Mouse (Mus musculus) kidney, postnatal 14 days (tissue): ENCODE results near the gene Mmp17.
"Not testable (repeated sequence)": the region's sequence is repeated elsewhere in the genome, so short reads cannot be mapped to it uniquely, and the experiment has no call there.

ENCODE experiments used
- DNase-seq: peaks from one replicate; pipeline ENCODE4 v3.0.0; 2022; ENCODE audit warnings: mixed read lengths

The Mmp17 gene

DNA sequence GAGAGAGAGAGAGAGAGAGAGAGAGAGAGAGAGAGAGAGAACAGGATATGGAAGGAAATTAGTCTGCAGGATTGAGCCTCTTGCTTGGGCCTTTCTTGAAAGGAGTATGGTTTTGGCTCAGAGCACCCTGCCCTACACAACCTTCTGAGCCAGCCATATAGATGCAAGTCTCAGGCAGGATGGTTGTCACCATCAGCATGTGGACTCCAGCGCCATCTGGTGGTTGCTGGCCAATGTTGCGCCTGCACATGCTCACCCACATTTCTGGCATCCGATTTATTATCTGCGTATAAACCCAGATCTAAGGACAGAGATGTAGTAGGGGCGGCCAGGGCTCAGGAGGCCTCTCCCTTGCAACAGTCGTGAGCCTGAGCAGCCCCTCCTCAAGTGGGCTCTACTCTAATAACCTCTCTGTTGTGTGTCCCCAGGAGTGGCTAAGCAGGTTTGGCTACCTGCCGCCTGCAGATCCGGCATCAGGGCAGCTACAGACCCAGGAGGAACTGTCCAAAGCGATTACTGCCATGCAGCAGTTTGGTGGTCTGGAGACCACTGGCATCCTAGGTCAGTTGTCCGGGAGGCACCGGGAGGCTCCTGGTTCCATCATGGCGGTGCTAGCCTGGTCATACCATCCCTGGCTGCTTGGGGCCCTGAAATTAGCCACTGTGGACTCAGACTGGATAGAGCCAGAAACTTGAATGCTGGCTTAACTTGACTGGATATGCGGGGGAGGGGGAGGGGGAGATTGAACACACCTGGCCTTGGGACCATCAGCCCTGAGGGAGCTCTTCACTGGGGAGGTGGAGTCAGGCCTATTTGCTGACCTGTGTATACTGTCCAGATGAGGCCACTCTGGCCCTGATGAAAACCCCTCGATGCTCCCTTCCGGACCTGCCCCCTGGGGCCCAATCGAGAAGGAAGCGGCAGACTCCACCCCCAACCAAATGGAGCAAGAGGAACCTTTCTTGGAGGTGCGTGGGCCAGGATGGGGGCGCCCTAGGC, 10.4 kb downstream of the Mmp17 start:
- DNase-seq, result peak; percentile 82

DNA sequence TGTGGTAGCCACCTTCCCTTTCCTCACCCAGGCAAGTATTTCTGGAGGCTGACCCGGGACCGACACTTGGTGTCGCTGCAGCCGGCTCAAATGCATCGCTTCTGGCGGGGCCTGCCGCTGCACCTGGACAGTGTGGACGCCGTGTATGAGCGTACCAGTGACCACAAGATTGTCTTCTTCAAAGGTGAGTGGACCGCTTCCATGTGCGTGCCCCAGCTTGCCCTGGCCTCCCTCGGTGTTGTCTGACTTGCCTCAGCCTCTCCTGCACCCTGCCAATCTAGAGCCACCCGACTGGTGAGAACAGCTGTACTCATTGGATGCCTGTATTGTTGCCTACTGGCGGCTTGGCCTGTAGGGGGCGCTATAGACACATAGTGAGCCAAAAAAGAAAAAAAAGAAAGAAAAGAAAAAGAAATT, 18.1 kb downstream of the Mmp17 start:
- DNase-seq, result peak; percentile 20

DNA sequence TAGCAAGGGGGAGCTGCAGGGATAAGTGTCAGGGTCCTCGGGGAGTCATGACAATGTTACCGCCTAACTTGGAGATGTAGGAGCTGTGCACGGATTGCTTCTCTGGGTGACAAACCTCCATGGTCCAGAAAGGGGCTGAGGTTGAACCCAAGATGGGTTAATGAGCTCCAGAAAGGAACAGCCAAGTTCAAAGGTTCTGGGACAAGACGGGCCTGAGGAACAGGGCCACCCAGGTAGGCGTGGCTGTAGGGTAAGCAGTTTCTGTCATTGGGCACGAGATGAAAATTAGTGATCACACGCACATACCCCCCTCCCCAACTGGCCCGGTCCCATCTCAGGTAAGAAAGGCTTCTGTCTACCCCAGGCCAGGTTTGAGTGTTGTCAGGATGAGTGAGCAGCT, 23.5 kb downstream of the Mmp17 start:
- no peak for DNase-seq

DNA sequence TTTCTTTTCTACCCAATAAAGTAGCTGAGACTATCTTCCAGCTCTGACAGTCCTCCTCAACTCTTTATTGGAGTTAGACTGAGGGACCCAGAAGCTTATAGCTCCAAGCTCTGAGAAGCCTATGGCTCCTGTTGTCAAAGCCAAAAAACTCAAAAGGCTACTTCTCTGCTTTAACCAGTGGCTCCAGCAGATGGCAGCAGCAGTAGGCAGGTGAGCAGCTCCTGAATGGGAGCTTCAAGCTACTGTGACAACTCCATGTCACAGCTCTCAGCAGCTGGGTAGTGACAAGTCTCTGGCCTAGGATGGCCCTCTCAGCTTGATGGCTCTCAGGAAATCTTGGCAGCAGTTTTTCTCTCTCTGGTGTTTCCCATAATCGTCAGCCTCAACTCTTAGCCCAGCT, 27.1 kb downstream of the Mmp17 start:
- peak; percentile 82 for DNase-seq

DNA sequence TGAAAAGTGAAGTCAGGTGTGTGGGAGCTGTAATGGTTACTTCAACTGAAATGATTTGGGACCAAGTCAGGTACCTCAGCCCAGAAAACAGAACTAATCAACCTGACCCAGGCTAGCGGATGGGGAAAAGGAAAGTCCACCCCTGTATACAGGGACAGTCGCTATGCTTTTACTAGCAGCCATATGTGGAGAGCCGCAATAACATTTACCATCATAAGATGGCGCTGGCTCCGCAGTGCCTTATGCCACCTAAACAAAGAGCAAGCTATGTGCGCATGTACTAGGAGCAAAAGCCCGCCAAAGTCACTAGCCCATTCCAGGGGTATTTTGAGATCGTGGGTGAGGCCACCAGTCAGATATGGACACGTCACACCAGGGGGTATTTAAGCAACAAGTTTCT, 36.6 kb downstream of the Mmp17 start:
- DNase-seq, result not testable (repeated sequence)

DNA sequence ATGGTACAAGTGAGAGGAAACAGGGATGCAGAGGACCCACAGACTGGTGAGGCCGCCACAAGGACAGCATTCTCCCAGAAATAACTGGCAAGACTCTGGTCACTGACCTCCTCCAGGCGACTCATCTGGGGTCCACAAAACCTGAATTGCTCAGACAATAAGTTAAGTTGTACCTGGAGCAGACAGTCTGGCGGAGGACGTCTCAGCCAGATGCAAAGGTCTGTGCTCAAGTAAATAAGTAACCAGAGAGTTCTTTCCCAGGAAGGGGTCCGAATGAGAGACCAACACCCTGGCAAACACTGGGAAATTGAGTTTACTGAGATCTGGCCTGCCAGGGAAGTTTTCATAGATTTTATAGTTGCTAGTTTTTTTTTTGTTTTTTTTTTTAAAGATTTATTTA, 37.4 kb downstream of the Mmp17 start:
- DNase-seq, result peak; percentile 26

DNA sequence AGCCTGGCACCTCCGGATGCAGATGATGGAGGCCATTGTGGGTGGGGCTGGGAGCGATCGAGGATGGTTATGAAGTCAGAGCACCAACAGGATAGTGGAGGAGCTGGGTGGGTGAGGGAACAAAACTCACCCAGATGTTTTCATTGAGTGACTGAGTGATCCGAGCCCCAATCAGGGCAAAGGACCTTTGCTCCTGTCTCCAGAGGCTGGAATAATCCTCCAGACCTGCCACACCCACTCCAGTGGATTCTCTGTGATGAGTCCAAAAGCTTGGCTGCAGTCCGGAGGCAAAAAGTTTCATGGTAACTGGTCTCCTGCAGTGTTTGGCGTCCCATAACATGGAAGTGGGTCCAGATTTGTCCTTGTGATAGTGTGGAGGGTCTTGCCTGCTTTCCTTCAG, 42.1 kb downstream of the Mmp17 start:
- no peak for DNase-seq

DNA sequence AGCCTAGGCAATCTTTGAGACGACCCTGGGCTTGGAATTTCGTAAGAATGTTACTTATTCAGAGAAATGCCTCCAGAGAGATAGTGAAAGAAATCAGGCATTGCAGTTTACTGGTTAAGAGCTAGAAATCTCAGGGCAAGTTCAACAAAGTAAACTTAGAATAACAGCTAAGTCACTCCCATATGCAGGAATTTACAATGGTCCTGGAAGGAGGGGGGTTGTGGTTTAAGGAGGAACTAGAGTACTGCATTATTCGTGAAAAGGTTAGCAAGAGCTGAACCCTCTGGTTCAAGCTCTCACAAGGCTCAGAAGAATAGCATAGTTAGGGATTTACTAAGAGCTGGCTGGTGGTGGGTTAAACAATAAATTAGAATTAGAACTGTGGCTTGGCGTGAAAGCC, 42.6 kb downstream of the Mmp17 start:
- not testable (repeated sequence) for DNase-seq

DNA sequence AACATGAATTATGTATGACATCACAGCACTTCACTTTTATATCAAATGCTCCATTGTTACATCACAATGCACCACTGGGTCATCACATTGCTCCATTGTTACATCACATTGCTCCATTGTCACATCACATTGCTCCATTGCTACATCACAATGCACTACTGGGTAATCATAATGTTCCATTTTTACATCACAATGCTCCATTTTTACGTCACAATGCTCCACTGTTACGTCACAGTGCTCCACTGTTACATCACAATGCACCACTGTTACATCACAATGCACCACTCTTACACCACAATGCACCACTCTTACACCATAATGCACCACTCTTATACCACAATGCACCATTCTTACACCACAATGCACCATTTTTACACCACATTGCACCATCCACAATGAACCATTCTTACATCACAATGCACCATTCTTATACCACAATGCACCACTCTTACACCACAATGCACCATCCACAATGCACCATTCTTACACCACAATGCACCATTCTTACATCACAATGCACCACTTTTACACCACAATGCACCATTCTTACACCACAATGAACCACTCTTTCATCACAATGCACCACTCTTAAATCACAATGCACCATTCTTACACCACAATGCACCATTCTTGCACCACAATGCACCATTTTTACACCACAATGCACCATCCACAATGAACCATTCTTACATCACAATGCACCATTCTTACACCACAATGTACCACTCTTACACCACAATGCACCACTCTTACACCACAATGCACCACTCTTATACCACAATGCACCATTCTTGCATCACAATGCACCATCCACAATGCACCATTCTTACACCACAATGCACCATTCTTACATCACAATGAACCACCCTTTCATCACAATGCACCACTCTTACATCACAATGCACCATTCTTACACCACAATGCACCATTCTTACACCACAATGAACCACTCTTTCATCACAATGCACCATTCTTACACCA, 48.6 kb downstream of the Mmp17 start:
- not testable (repeated sequence) for DNase-seq

DNA sequence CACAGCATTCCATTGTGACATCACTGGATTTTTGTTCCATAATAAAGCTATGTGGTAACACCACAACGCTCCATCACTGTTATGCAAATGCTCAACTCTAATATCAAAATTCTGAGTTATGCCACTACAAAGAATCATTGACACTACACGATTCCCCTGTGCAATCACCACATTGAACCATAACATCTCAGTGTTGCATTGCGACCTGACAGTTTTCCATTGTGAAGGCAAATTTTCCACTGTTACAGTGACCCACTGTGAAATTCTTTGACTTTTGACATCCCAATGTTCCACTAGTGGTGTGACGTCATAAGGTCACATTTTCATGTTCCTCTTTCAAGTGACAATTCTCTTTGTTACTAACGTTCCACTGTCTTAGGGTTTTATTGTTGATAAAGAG, 66.9 kb downstream of the Mmp17 start:
- DNase-seq, result no peak

DNA sequence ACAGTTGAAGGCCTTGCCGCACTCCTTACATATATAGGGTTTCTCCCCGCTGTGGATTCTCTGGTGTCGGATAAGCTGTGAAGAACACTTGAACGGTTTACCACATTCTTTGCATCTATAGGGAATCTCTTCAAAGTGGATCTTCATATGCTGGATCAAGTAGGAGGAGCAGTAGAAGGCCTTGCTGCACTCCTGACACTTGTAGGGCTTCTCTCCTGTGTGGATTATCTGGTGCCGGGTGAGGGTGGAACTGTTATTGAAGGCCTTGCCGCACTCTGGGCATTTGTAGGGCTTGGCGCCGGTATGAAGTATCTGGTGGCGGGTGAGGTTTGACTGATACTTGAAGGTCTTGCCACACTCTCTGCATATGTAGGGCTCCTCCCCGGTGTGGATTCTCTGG, 73.0 kb downstream of the Mmp17 start:
- no peak for DNase-seq

DNA sequence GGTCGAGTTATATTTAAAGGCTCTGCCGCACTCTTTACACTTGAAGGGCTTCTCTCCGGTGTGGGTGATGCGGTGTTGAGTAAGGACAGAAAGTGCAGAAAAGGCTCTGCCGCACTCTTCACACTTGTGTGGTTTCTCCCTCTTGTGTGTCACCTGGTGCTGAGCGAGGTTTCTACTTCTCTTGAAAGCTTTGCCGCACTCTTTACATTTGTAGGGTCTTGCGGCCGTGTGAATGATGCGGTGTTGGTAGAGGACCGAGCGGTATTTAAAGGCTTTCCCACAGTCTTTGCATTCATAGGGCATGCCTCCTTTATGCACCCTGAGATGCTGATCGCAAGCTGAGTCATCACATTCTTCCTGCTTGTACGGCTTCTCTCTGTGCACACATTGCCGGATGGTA, 74.0 kb downstream of the Mmp17 start:
- no peak for DNase-seq
